Mouse (Mus musculus) liver, embryonic 14.5 days (tissue): ENCODE data around the gene Umps. TPM values are rescaled to one million over a fixed set of nuclear protein-coding genes. Genes with fewer than 3 reads are reported as not detected.

Source experiments
- ATAC-seq: fragments of 200-750 bp; cut with Nextera tagmentation; 2 replicates; pipeline ENCODE4 v1.8.0; 2017; ENCODE audit warnings: moderate number of reproducible peaks, mild to moderate bottlenecking, moderate library complexity; ENCODE audit not compliant: insufficient read depth
- DNase-seq, 3 experiments: peaks; one replicate each; pipeline ENCODE4 v3.0.0-alpha.2; 2012 to 2013; ENCODE audit warnings: low read depth in 3 of 3, low spot score in 3 of 3
- H3K27ac ChIP-seq: fragments of 300-500 bp; sonication (generic); 2 replicates; pipeline ENCODE4 v1.5.1; 2014; ENCODE audit warnings: moderate library complexity, mild to moderate bottlenecking, control low read depth, inconsistent platforms
- H3K27me3 ChIP-seq: fragments of 300-500 bp; sonication (generic); 2 replicates; pipeline ENCODE4 v1.6.1; 2014; ENCODE audit warnings: mild to moderate bottlenecking, low read length, moderate library complexity; ENCODE audit not compliant: control insufficient read depth, insufficient read depth
- H3K36me3 ChIP-seq: fragments of 300-500 bp; sonication (generic); replicated peaks from 2 replicates; pipeline ENCODE4 v1.6.1; 2014; ENCODE audit warnings: low read depth; ENCODE audit not compliant: control insufficient read depth, insufficient read depth
- H3K4me1 ChIP-seq, 2 experiments: fragments of 200-500 bp in 1 of 2; fragments of 300-500 bp in 1 of 2; sonication (generic) in 1 of 2; replicated peaks; 2 replicates each; pipeline ENCODE4 v1.6.1; 2012 to 2014; ENCODE audit warnings: antibody characterized with exemption in 1 of 2, inconsistent platforms in 1 of 2, low read length in 1 of 2; ENCODE audit not compliant: control insufficient read depth in 2 of 2, insufficient read depth in 2 of 2
- H3K4me2 ChIP-seq: fragments of 300-500 bp; sonication (generic); 2 replicates; pipeline ENCODE4 v1.6.1; 2014; ENCODE audit warnings: low read depth, mild to moderate bottlenecking, control low read depth, moderate library complexity
- H3K4me3 ChIP-seq, 2 experiments: fragments of 200-500 bp in 1 of 2; fragments of 300-500 bp in 1 of 2; sonication (generic) in 1 of 2; 2 replicates each; pipeline ENCODE4 v1.5.1; 2012 to 2014; ENCODE audit warnings: low read depth in 2 of 2, low read length in 2 of 2, mild to moderate bottlenecking in 2 of 2, control low read depth in 1 of 2, inconsistent platforms in 1 of 2, moderate library complexity in 1 of 2; ENCODE audit not compliant: insufficient read depth in 1 of 2
- H3K9ac ChIP-seq: fragments of 300-500 bp; sonication (generic); replicated peaks from 2 replicates; pipeline ENCODE4 v1.6.1; 2014; ENCODE audit warnings: mild to moderate bottlenecking, control low read depth, moderate library complexity
- H3K9me3 ChIP-seq: fragments of 300-500 bp; sonication (generic); 2 replicates; pipeline ENCODE4 v1.6.1; 2016; ENCODE audit warnings: low read length, mixed read lengths; ENCODE audit not compliant: control insufficient read depth
- CTCF ChIP-seq: IDR thresholded peaks from 2 replicates; pipeline ENCODE4 v1.5.1; 2016; ENCODE audit warnings: antibody characterized with exemption, low read depth, control low read depth
- EP300 ChIP-seq: IDR thresholded peaks from 2 replicates; pipeline ENCODE4 v1.6.1; 2016; ENCODE audit warnings: antibody characterized with exemption, low read depth
- WGBS: fragments of 180-500 bp; shearing (Covaris S2); extraction: QIAGEN DNeasy Blood & Tissue Kit; methylation state at CpG from one replicate; pipeline ENCODE4 v1.1.7; 2014; ENCODE audit not compliant: insufficient replicate concordance; 5-methylcytosine and 5-hydroxymethylcytosine counted together
- polyA plus RNA-seq, 2 experiments: library from polyadenylated mRNA; depleted of rRNA in 1 of 2; stranded (reverse) in 1 of 2; unstranded in 1 of 2; fragments of >200 nt; fragmentation: Nextera tagmentation in 1 of 2; extraction: Ambion mirVana in 1 of 2; gene quantifications; 2 replicates each; pipeline versions ENCODE4 v1.2.1 to v1.2.3; 2012 to 2014

The Umps gene
- polyA plus RNA-seq (2012; rRNA removed) (15.2 and 23.7 TPM in 2 replicates), polyA plus RNA-seq (2014; fragmentation: Nextera tagmentation; extraction: Ambion mirVana) (38.9 and 40.2 TPM in 2 replicates)

GRCm38 (mm10) chr16:33966538-33967282, at the start of gene Umps:
Umps (minus strand) TSS chr16:33967038.
- WGBS: under 1% methylated on average over 44 of the region's 44 CpGs
- TF ChIP-seq EP300 (no peak), CTCF (no peak)

GRCm38 (mm10) chr16:34011991-34012845, 45.4 kb upstream of the Umps start:
- WGBS: 66% methylated on average over 20 of the region's 20 CpGs
- TF ChIP-seq EP300 (no peak), CTCF (no peak)
- Histone ChIP-seq H3K36me3 (no peaks in the 10 kb centered on the region), H3K9ac (no peak overlapping the region), H3K4me3 (no peak overlapping the region), H3K27ac (no peak overlapping the region), H3K27me3 (no peaks in the 10 kb centered on the region), H3K4me2 (no peak overlapping the region), H3K9me3 (no peaks in the 10 kb centered on the region; the same call in 1 of the 2 replicates), H3K4me1 (0 out of 4 replicates have a peak, but pooled peaks cover 0 to 4% of the 10 kb centered on the region in 2 experiments)
- DNase-seq (no peak), ATAC-seq (no peak)

More at GRCm38 (mm10) chr16:33966538-33967282, at the start of gene Umps:
- Histone ChIP-seq H3K4me3 (peak within 1 kb of the TSS; percentile 73 to 76), H3K4me2 (peak within 1 kb of the TSS; percentile 93), H3K36me3 (peaks cover 16% of the 10 kb centered on the region), H3K9ac (peak within 1 kb of the TSS; percentile 91), H3K27me3 (no peaks in the 10 kb centered on the region), H3K27ac (peak within 1 kb of the TSS; percentile 47), H3K4me1 (peaks cover 6 to 11% of the 10 kb centered on the region in 2 experiments), H3K9me3 (no peaks in the 10 kb centered on the region)
- ATAC-seq (peak; percentile 89), DNase-seq (peak; percentile 50 to 63 (median 60))

- 79% methylated on average over 2 of the region's 2 CpGs for WGBS
- no peak overlapping the region for H3K4me2 ChIP-seq
- H3K27ac ChIP-seq: no peak overlapping the region
- no peak overlapping the region for H3K9ac ChIP-seq
- DNase-seq: no peak
- ATAC-seq: no peak
- H3K4me1 ChIP-seq: 0 out of 4 replicates have a peak, but pooled peaks cover 0 to 4% of the 10 kb centered on the region in 2 experiments
- no peaks in the 10 kb centered on the region; the same call in 1 of the 2 replicates for H3K9me3 ChIP-seq
- H3K4me3 ChIP-seq: no peak overlapping the region
- no peaks in the 10 kb centered on the region for H3K36me3 ChIP-seq
- TF ChIP-seq EP300: no peak
- TF ChIP-seq CTCF: no peak
- H3K27me3 ChIP-seq: no peaks in the 10 kb centered on the region
Measured at GRCm38 (mm10) chr16:34009567-34009966, 42.7 kb upstream of the Umps start.

GRCm38 (mm10) chr16:34005986-34006385, 39.1 kb upstream of the Umps start:
- H3K27ac ChIP-seq: no peak overlapping the region
- ATAC-seq: no peak
- H3K9me3 ChIP-seq: no peaks in the 10 kb centered on the region; the same call in 1 of the 2 replicates
- no peak for DNase-seq
- TF ChIP-seq CTCF (no peak), EP300 (no peak)
- H3K4me3 ChIP-seq: no peak overlapping the region
- no peak overlapping the region for H3K9ac ChIP-seq
- 68% methylated on average over 3 of the region's 3 CpGs for WGBS
- no peaks in the 10 kb centered on the region for H3K27me3 ChIP-seq
- H3K4me1 ChIP-seq: 0 out of 4 replicates have a peak, but pooled peaks cover 0 to 4% of the 10 kb centered on the region in 2 experiments
- H3K36me3 ChIP-seq: no peaks in the 10 kb centered on the region
- H3K4me2 ChIP-seq: no peak overlapping the region
